Comparison of ENCODE assay signal across 10 mouse cellular contexts in genomic region chr5:91629472-91629871, GRCm38 (mm10).
DNase-seq lines count a peak whose midpoint lies in the region; ATAC-seq and TF ChIP-seq lines count a peak whose summit lies in the region.
"Had no signal": no experiment of that assay in that cellular context is flagged by ENCODE, and none has a peak within 500 bp of the region (broad histone marks: within the 10 kb centered on the region; RNA-seq: fewer than 3 reads in every experiment).

No protein-coding gene starts in this region.

- no peak overlapping the region for H3K27ac ChIP-seq in kidney, adult 2 months (ENCODE audit: insufficient read depth, low read depth, low read length)
- H3K27ac ChIP-seq in kidney, embryonic 16.5 days (ENCODE audit: low read length), result no peak overlapping the region
- no peak overlapping the region for H3K27ac ChIP-seq in limb, embryonic 15.5 days
- H3K27ac ChIP-seq in hindbrain, embryonic 10.5 days, result no peak overlapping the region
- H3K27ac ChIP-seq: limb, embryonic 13.5 days had no signal

- intact Hi-C loops in left cerebral cortex, postnatal 36 days (cut with DNase I), result no loop called here

- no peak overlapping the region for H3K4me2 ChIP-seq in kidney, embryonic 16.5 days (replicated peaks; ENCODE audit: low read depth, low read length)
- H3K4me2 ChIP-seq in limb, embryonic 15.5 days, result no peak overlapping the region
- H3K4me2 ChIP-seq: limb, embryonic 13.5 days had no signal

- H3K9me3 ChIP-seq in kidney, embryonic 16.5 days (ENCODE audit: low read length), result no peaks in the 10 kb centered on the region
- H3K9me3 ChIP-seq in limb, embryonic 15.5 days, result no peaks in the 10 kb centered on the region
- H3K9me3 ChIP-seq in hindbrain, embryonic 10.5 days, result no peaks in the 10 kb centered on the region
- H3K9me3 ChIP-seq: G1E; limb, embryonic 13.5 days had no signal

- ATAC-seq in kidney, embryonic 16.5 days (ENCODE audit: low FRiP score, low TSS enrichment), result no peak
- peak; percentile 46; the same call in 1 of the 2 replicates for ATAC-seq in granulocyte monocyte progenitor cell, adult 5-6 weeks (replicated peaks; ENCODE audit: poor library complexity, severe bottlenecking)
- ATAC-seq in limb, embryonic 15.5 days (ENCODE audit: insufficient number of reproducible peaks, low FRiP score, low TSS enrichment, low read depth), result peak; percentile 30; the same call in 1 of the 2 replicates

- DNase-seq in kidney, adult 2 months, result peak; percentile 1
- peak; percentile 30 for DNase-seq in NIH3T3 (ENCODE audit: low read depth)
- DNase-seq in hindbrain, embryonic 10.5 days (ENCODE audit: low spot score), result no peak
- no peak for DNase-seq in left cerebral cortex, postnatal 36 days (ENCODE audit: low spot score in 2 of 2)
- DNase-seq in layer of hippocampus, adult 8-10 months (ENCODE audit: low spot score in 2 of 2), result no peak

- H3K4me3 ChIP-seq in kidney, adult 2 months (ENCODE audit: insufficient read depth, low read depth, low read length), result no peak overlapping the region
- no peak overlapping the region for H3K4me3 ChIP-seq in kidney, embryonic 16.5 days (ENCODE audit: low read length)
- H3K4me3 ChIP-seq in limb, embryonic 15.5 days, result no peak overlapping the region
- H3K4me3 ChIP-seq in hindbrain, embryonic 10.5 days, result no peak overlapping the region
- H3K4me3 ChIP-seq: limb, embryonic 13.5 days had no signal

- no peak for TF ChIP-seq CTCF in kidney, adult 2 months (conservative IDR thresholded peaks at IDR 0.05; ENCODE audit: insufficient read depth, insufficient read length, low read depth, low read length)

- TF ChIP-seq POLR2A in kidney, adult 2 months (IDR thresholded peaks at IDR 0.05; ENCODE audit: low read depth, low read length), result no peak

- WGBS in kidney, adult 2 months, result 47% methylated on average over 5 of the region's 5 CpGs
- WGBS in kidney, embryonic 16.5 days, result 61% methylated on average over 5 of the region's 5 CpGs
- 38% methylated on average over 5 of the region's 5 CpGs for WGBS in limb, embryonic 15.5 days
- WGBS in hindbrain, embryonic 10.5 days, result 86% methylated on average over 5 of the region's 5 CpGs

- no peaks in the 10 kb centered on the region for H3K27me3 ChIP-seq in kidney, adult 2 months (replicated peaks; ENCODE audit: control insufficient read depth, insufficient read depth, low read length)
- no peaks in the 10 kb centered on the region for H3K27me3 ChIP-seq in kidney, embryonic 16.5 days (ENCODE audit: insufficient read depth, low read length)
- no peaks in the 10 kb centered on the region for H3K27me3 ChIP-seq in limb, embryonic 15.5 days
- H3K27me3 ChIP-seq in hindbrain, embryonic 10.5 days (ENCODE audit: insufficient read depth, poor library complexity, severe bottlenecking), result no peaks in the 10 kb centered on the region
- H3K27me3 ChIP-seq: limb, embryonic 13.5 days had no signal

- H3K4me1 ChIP-seq in kidney, adult 2 months (ENCODE audit: control insufficient read depth, insufficient read depth, low read length), result no peaks in the 10 kb centered on the region
- H3K4me1 ChIP-seq in kidney, embryonic 16.5 days (ENCODE audit: insufficient read depth, low read length), result no peaks in the 10 kb centered on the region
- H3K4me1 ChIP-seq in limb, embryonic 15.5 days, result no peaks in the 10 kb centered on the region
- H3K4me1 ChIP-seq in hindbrain, embryonic 10.5 days (replicated peaks), result no peaks in the 10 kb centered on the region

- H3K9ac ChIP-seq in kidney, embryonic 16.5 days (replicated peaks; ENCODE audit: low read length), result no peak overlapping the region
- no peak overlapping the region for H3K9ac ChIP-seq in limb, embryonic 15.5 days
- H3K9ac ChIP-seq: limb, embryonic 13.5 days had no signal

- no peaks in the 10 kb centered on the region for H3K36me3 ChIP-seq in kidney, adult 2 months (ENCODE audit: control insufficient read depth, insufficient read depth, low read length)
- H3K36me3 ChIP-seq in kidney, embryonic 16.5 days (ENCODE audit: insufficient read depth, low read length), result no peaks in the 10 kb centered on the region
- H3K36me3 ChIP-seq in limb, embryonic 15.5 days, result no peaks in the 10 kb centered on the region
- no peaks in the 10 kb centered on the region for H3K36me3 ChIP-seq in hindbrain, embryonic 10.5 days
- H3K36me3 ChIP-seq: limb, embryonic 13.5 days had no signal

Comparison
In these comparisons a context has a peak if more than half of its experiments do, and no peak if none do; other contexts are left out.
1. DNase-seq: peak in kidney, adult 2 months (single experiment) and NIH3T3 (single experiment); none in hindbrain, embryonic 10.5 days (single experiment), left cerebral cortex, postnatal 36 days (0 of 2) and layer of hippocampus, adult 8-10 months (0 of 2).